8 mouse cellular contexts compared by ENCODE assay signal in genomic region chr4:133090720-133091458, GRCm38 (mm10). TPM values are rescaled to one million over a fixed set of nuclear protein-coding genes. Genes with fewer than 3 reads are reported as not detected.
DNase-seq lines count a peak whose midpoint lies in the region; ATAC-seq and TF ChIP-seq lines count a peak whose summit lies in the region.

No protein-coding gene starts in this region.

- peaks cover 10 to 44% of the 10 kb centered on the region in 2 experiments for H3K4me1 ChIP-seq in ES-E14 (ENCODE audit: control insufficient read depth in 2 of 2, insufficient read depth in 2 of 2, low read length in 2 of 2, poor library complexity in 1 of 2)
- H3K4me1 ChIP-seq in forebrain, embryonic 16.5 days (replicated peaks; ENCODE audit: control insufficient read depth, insufficient read depth, low read length): peaks cover 70% of the 10 kb centered on the region
- H3K4me1 ChIP-seq in kidney, embryonic 15.5 days: peaks cover 90% of the 10 kb centered on the region

- no peaks in the 10 kb centered on the region for H3K36me3 ChIP-seq in ES-E14 (ENCODE audit: control insufficient read depth, insufficient read depth, low read length, poor library complexity, severe bottlenecking)
- no peaks in the 10 kb centered on the region for H3K36me3 ChIP-seq in forebrain, embryonic 16.5 days (ENCODE audit: control insufficient read depth, insufficient read depth)
- H3K36me3 ChIP-seq in kidney, embryonic 15.5 days: no peaks in the 10 kb centered on the region

- peak overlapping the region; percentile 28 for H3K4me2 ChIP-seq in forebrain, embryonic 16.5 days (ENCODE audit: low read length)
- H3K4me2 ChIP-seq in kidney, embryonic 15.5 days: peak overlapping the region; percentile 36

- H3K27me3 ChIP-seq in forebrain, embryonic 16.5 days (replicated peaks; ENCODE audit: control insufficient read depth, insufficient read depth, low read length): no peaks in the 10 kb centered on the region
- H3K27me3 ChIP-seq in kidney, embryonic 15.5 days: no peaks in the 10 kb centered on the region

- H3K4me3 ChIP-seq in ES-E14 (ENCODE audit: insufficient read depth in 1 of 2, low read depth in 1 of 2, low read length in 2 of 2, poor library complexity in 1 of 2, severe bottlenecking in 1 of 2): no peak overlapping the region; a peak in 1 of 4 replicates
- no peak overlapping the region for H3K4me3 ChIP-seq in forebrain, embryonic 16.5 days (replicated peaks; ENCODE audit: low read length)
- no peak overlapping the region for H3K4me3 ChIP-seq in kidney, embryonic 15.5 days (replicated peaks)

- peak; percentile 74 for ATAC-seq in forebrain, embryonic 16.5 days
- ATAC-seq in kidney, embryonic 15.5 days (replicated peaks; ENCODE audit: low FRiP score): no peak

- WGBS in forebrain, embryonic 16.5 days: 16% methylated on average over 18 of the region's 18 CpGs
- WGBS in kidney, embryonic 15.5 days: 19% methylated on average over 18 of the region's 18 CpGs

- H3K9ac ChIP-seq in ES-E14 (ENCODE audit: insufficient read depth, low read depth, low read length, poor library complexity, severe bottlenecking): peak overlapping the region; percentile 44; the same call in 1 of the 2 replicates
- peak overlapping the region; percentile 49; the same call in 1 of the 2 replicates for H3K9ac ChIP-seq in forebrain, embryonic 16.5 days (replicated peaks; ENCODE audit: low read depth, low read length)
- H3K9ac ChIP-seq in kidney, embryonic 15.5 days: 0 out of 2 replicates have a peak overlapping the region, but pooled peaks have one; percentile 1

- no peaks in the 10 kb centered on the region for H3K9me3 ChIP-seq in ES-E14 (ENCODE audit: control insufficient read depth, insufficient read depth, low read depth, low read length)
- no peaks in the 10 kb centered on the region for H3K9me3 ChIP-seq in forebrain, embryonic 16.5 days (ENCODE audit: control insufficient read depth, low read length)
- no peaks in the 10 kb centered on the region for H3K9me3 ChIP-seq in kidney, embryonic 15.5 days (replicated peaks)

- peak overlapping the region; percentile 30; the same call in 1 of the 2 replicates for H3K27ac ChIP-seq in ES-E14 (ENCODE audit: insufficient read depth, low read depth, low read length, poor library complexity, severe bottlenecking)
- peak overlapping the region; percentile 94 for H3K27ac ChIP-seq in forebrain, embryonic 16.5 days (ENCODE audit: low read length)
- peak overlapping the region; percentile 95 for H3K27ac ChIP-seq in kidney, embryonic 15.5 days

- DNase-seq in gastrocnemius, postnatal 14 days: peak; percentile 49
- no peak for DNase-seq in gastrocnemius, adult 8-10 months (ENCODE audit: low spot score in 2 of 2)
- no peak for DNase-seq in ES-E14 (ENCODE audit: low read depth, low spot score)
- peak; percentile 76 for DNase-seq in lung, postnatal 14 days
- DNase-seq in thymus, postnatal 36 days: peak; percentile 53 to 62
- no peak for DNase-seq in layer of hippocampus, adult 8-10 months (ENCODE audit: low spot score in 2 of 2)

- intact Hi-C loops in gastrocnemius, postnatal 14 days (cut with DNase I; ENCODE audit: low total_unique reads): no loop called here

- in situ Hi-C loops in ES-E14 (cut with MboI; ENCODE audit: low sequenced_read_pairs in 2 of 2, unreplicated experiment in 2 of 2): no loop called here

TF ChIP-seq in ES-E14, 5 proteins besides CTCF, POLR2A, EP300 and RAD21:
- TF ChIP-seq ZC3H11A (IDR thresholded peaks at IDR 0.05; ENCODE audit: borderline replicate concordance, low read depth, low read length) (no peak), MAFK (IDR thresholded peaks at IDR 0.05; ENCODE audit: insufficient read depth, low read depth, low read length) (no peak), ZNF384 (IDR thresholded peaks at IDR 0.05; ENCODE audit: low read depth, low read length) (no peak), HCFC1 (IDR thresholded peaks at IDR 0.05; ENCODE audit: borderline replicate concordance, insufficient read depth, low read length) (no peak), CHD2 (IDR thresholded peaks at IDR 0.05; ENCODE audit: low read depth, low read length) (no peak)

RNA-seq across cellular contexts. Expression of gene Wasf2, which starts 39.4 kb away (rescaled TPM):
- total RNA-seq in gastrocnemius, postnatal 14 days (2021): 10 to 100 TPM; 53.8 to 63.9 TPM
- total RNA-seq in gastrocnemius, adult 8-10 months (2022): 10 to 100 TPM; 18.8 to 27.9 (median 27.3) TPM
- 31.8 and 32.3 TPM in 2 replicates for total RNA-seq in ES-E14 (2012; rRNA removed)
- 27.0 and 31.5 TPM in 2 replicates for polyA plus RNA-seq in forebrain, embryonic 16.5 days (2015; fragmentation: Nextera tagmentation; extraction: Ambion mirVana)
- polyA plus RNA-seq in kidney, embryonic 15.5 days (2015; fragmentation: Nextera tagmentation; extraction: Ambion mirVana): 107 and 109 TPM in 2 replicates
- 10 to 100 TPM; 35.7 to 48.2 (median 46.7) TPM for total RNA-seq in layer of hippocampus, adult 8-10 months (2022)

Comparison
In these comparisons a context has a peak if more than half of its experiments do, and no peak if none do; other contexts are left out.
1. DNase-seq: peak in gastrocnemius, postnatal 14 days (single experiment), lung, postnatal 14 days (single experiment) and thymus, postnatal 36 days (2 of 2); none in gastrocnemius, adult 8-10 months (0 of 2), ES-E14 (single experiment) and layer of hippocampus, adult 8-10 months (0 of 2).
2. H3K27ac ChIP-seq: peak in every context shown above with its lines; median percentile 95 in kidney, embryonic 15.5 days; 94 in forebrain, embryonic 16.5 days; 30 in ES-E14.
3. Peak in every context shown above with its lines, with median percentiles within 50 percentile points of each other: H3K9ac ChIP-seq.